Mouse (Mus musculus) forebrain, embryonic 16.5 days (tissue): ENCODE data around the gene Naglu. TPM values are rescaled to one million over a fixed set of nuclear protein-coding genes. Genes with fewer than 3 reads are reported as not detected.

Source experiments
- ATAC-seq: fragments of 200-750 bp; cut with Nextera tagmentation; 2 replicates; pipeline ENCODE4 v1.8.0; 2017; ENCODE audit warnings: mild to moderate bottlenecking, moderate library complexity
- H3K27ac ChIP-seq: fragments of 300-500 bp; sonication (generic); 2 replicates; pipeline ENCODE4 v1.5.1; 2014; ENCODE audit warnings: low read length, control low read depth
- H3K27me3 ChIP-seq: fragments of 300-500 bp; sonication (generic); replicated peaks from 2 replicates; pipeline ENCODE4 v1.6.1; 2014; ENCODE audit warnings: low read length; ENCODE audit not compliant: control insufficient read depth, insufficient read depth
- H3K36me3 ChIP-seq: fragments of 300-500 bp; sonication (generic); 2 replicates; pipeline ENCODE4 v1.6.1; 2014; ENCODE audit not compliant: control insufficient read depth, insufficient read depth
- H3K4me1 ChIP-seq: fragments of 300-500 bp; sonication (generic); replicated peaks from 2 replicates; pipeline ENCODE4 v1.6.1; 2014; ENCODE audit warnings: low read length; ENCODE audit not compliant: control insufficient read depth, insufficient read depth
- H3K4me2 ChIP-seq: fragments of 300-500 bp; sonication (generic); 2 replicates; pipeline ENCODE4 v1.6.1; 2014; ENCODE audit warnings: mild to moderate bottlenecking, low read length, control low read depth
- H3K4me3 ChIP-seq: fragments of 300-500 bp; sonication (generic); replicated peaks from 2 replicates; pipeline ENCODE4 v1.5.1; 2014; ENCODE audit warnings: mild to moderate bottlenecking, low read length, control low read depth
- H3K9ac ChIP-seq: fragments of 300-500 bp; sonication (generic); replicated peaks from 2 replicates; pipeline ENCODE4 v1.6.1; 2014; ENCODE audit warnings: low read depth, low read length, control low read depth
- H3K9me3 ChIP-seq: fragments of 300-500 bp; sonication (generic); 2 replicates; pipeline ENCODE4 v1.6.1; 2016; ENCODE audit warnings: low read length; ENCODE audit not compliant: control insufficient read depth
- WGBS: fragments of 180-500 bp; shearing (Covaris S2); extraction: QIAGEN DNeasy Blood & Tissue Kit; methylation state at CpG from one replicate; pipeline ENCODE4 v1.1.7; 2014; 5-methylcytosine and 5-hydroxymethylcytosine counted together
- polyA plus RNA-seq: library from polyadenylated mRNA; unstranded; fragments of >200 nt; fragmentation: Nextera tagmentation; extraction: Ambion mirVana; gene quantifications from 2 replicates; pipeline ENCODE4 v1.2.1, GENCODE M21; 2015

Gene Naglu
- polyA plus RNA-seq, 1 experiment from 2014 or later = 8.0 TPM

GRCm38 (mm10) chr11:101062165-101062884, 7.5 kb upstream of the Naglu start:
- H3K4me3 ChIP-seq = no peak overlapping the region
- H3K4me2 ChIP-seq = no peak overlapping the region
- peaks cover 10% of the 10 kb centered on the region for H3K36me3 ChIP-seq
- ATAC-seq = no peak
- no peak overlapping the region for H3K9ac ChIP-seq
- WGBS = 77% methylated on average over 12 of the region's 12 CpGs
- no peaks in the 10 kb centered on the region for H3K27me3 ChIP-seq
- H3K27ac ChIP-seq = no peak overlapping the region
- peaks cover 11% of the 10 kb centered on the region for H3K4me1 ChIP-seq
- no peaks in the 10 kb centered on the region for H3K9me3 ChIP-seq

- 82% methylated on average over 14 of the region's 14 CpGs for WGBS
- no peak for ATAC-seq
- H3K4me1 ChIP-seq = peaks cover 11% of the 10 kb centered on the region
- H3K27ac ChIP-seq = no peak overlapping the region
- H3K27me3 ChIP-seq = no peaks in the 10 kb centered on the region
- no peak overlapping the region for H3K4me2 ChIP-seq
- peaks cover 10% of the 10 kb centered on the region for H3K36me3 ChIP-seq
- H3K9ac ChIP-seq = no peak overlapping the region
- no peaks in the 10 kb centered on the region for H3K9me3 ChIP-seq
- H3K4me3 ChIP-seq = no peak overlapping the region
Observed at GRCm38 (mm10) chr11:101062971-101063675, 6.7 kb upstream of the Naglu start.

- Histone ChIP-seq H3K4me2 (no peak overlapping the region), H3K9ac (no peak overlapping the region), H3K27ac (peak overlapping the region; percentile 53), H3K36me3 (peaks cover 7% of the 10 kb centered on the region), H3K4me1 (peaks cover 11% of the 10 kb centered on the region), H3K27me3 (no peaks in the 10 kb centered on the region), H3K4me3 (no peak overlapping the region), H3K9me3 (no peaks in the 10 kb centered on the region)
- peak; percentile 42; the same call in 1 of the 2 replicates for ATAC-seq
- WGBS = 57% methylated on average over 12 of the region's 12 CpGs
Observed at GRCm38 (mm10) chr11:101063676-101064327, 6.0 kb upstream of the Naglu start.

GRCm38 (mm10) chr11:101064462-101064861, 5.3 kb upstream of the Naglu start:
- no peak overlapping the region for H3K4me3 ChIP-seq
- peaks cover 15% of the 10 kb centered on the region for H3K4me1 ChIP-seq
- no peak for ATAC-seq
- no peaks in the 10 kb centered on the region for H3K9me3 ChIP-seq
- no peaks in the 10 kb centered on the region for H3K27me3 ChIP-seq
- 81% methylated on average over 4 of the region's 4 CpGs for WGBS
- no peak overlapping the region for H3K27ac ChIP-seq
- H3K36me3 ChIP-seq = peaks cover 6% of the 10 kb centered on the region; the same call in 1 of the 2 replicates
- no peak overlapping the region for H3K4me2 ChIP-seq
- H3K9ac ChIP-seq = no peak overlapping the region

- H3K4me3 ChIP-seq = no peak overlapping the region
- ATAC-seq = no peak
- no peaks in the 10 kb centered on the region for H3K27me3 ChIP-seq
- peaks cover 6% of the 10 kb centered on the region; the same call in 1 of the 2 replicates for H3K36me3 ChIP-seq
- H3K4me1 ChIP-seq = peaks cover 17% of the 10 kb centered on the region
- no peak overlapping the region for H3K9ac ChIP-seq
- WGBS = 93% methylated on average over 9 of the region's 9 CpGs
- no peak overlapping the region for H3K27ac ChIP-seq
- H3K4me2 ChIP-seq = no peak overlapping the region
- H3K9me3 ChIP-seq = no peaks in the 10 kb centered on the region
Observed at GRCm38 (mm10) chr11:101065002-101065401, 4.8 kb upstream of the Naglu start.

- WGBS = 16% methylated on average over 18 of the region's 18 CpGs
- ATAC-seq = peak; percentile 29
- peak overlapping the region; percentile 14; the same call in 1 of the 2 replicates for H3K9ac ChIP-seq
Observed at GRCm38 (mm10) chr11:101066549-101067412, 3.0 kb upstream of the Naglu start.

GRCm38 (mm10) chr11:101070189-101070527, 346 bp downstream of the Naglu start:
- Histone ChIP-seq H3K9me3 (no peaks in the 10 kb centered on the region), H3K4me2 (peak overlapping the region; percentile 93), H3K27me3 (no peaks in the 10 kb centered on the region), H3K9ac (peak overlapping the region; percentile 88), H3K27ac (peak overlapping the region; percentile 53; the same call in 1 of the 2 replicates), H3K4me1 (peaks cover 22% of the 10 kb centered on the region), H3K4me3 (peak overlapping the region; percentile 76), H3K36me3 (no peaks in the 10 kb centered on the region)
- under 1% methylated on average over 36 of the region's 36 CpGs for WGBS
- ATAC-seq = peak; percentile 59

More at GRCm38 (mm10) chr11:101066549-101067412, 3.0 kb upstream of the Naglu start:
- no peaks in the 10 kb centered on the region for H3K27me3 ChIP-seq
- H3K4me3 ChIP-seq = peak overlapping the region; percentile 17
- H3K36me3 ChIP-seq = peaks cover 6% of the 10 kb centered on the region; the same call in 1 of the 2 replicates
- peaks cover 25% of the 10 kb centered on the region for H3K4me1 ChIP-seq
- no peaks in the 10 kb centered on the region for H3K9me3 ChIP-seq
- H3K4me2 ChIP-seq = peak overlapping the region; percentile 48
- H3K27ac ChIP-seq = no peak overlapping the region

- Histone ChIP-seq H3K9me3 (no peaks in the 10 kb centered on the region), H3K4me1 (peaks cover 22% of the 10 kb centered on the region), H3K4me2 (peak overlapping the region; percentile 93), H3K27ac (no peak overlapping the region), H3K36me3 (no peaks in the 10 kb centered on the region), H3K4me3 (no peak overlapping the region), H3K27me3 (no peaks in the 10 kb centered on the region), H3K9ac (peak overlapping the region; percentile 88)
- ATAC-seq = no peak
- WGBS = 64% methylated on average over 6 of the region's 6 CpGs
Observed at GRCm38 (mm10) chr11:101070987-101071386, 1.2 kb downstream of the Naglu start.
